Mouse (Mus musculus): ENCODE data around the gene Sema3b.

GRCm38 (mm10) chr9:107624951-107625350 lies 15.9 kb upstream of the Sema3b start:
- no peak for TF ChIP-seq CTCF (IDR thresholded peaks at IDR 0.05; ENCODE audit: low read depth, low read length)
- TF ChIP-seq POLR2A (IDR thresholded peaks at IDR 0.05; ENCODE audit: borderline replicate concordance, low read depth, low read length): no peak
